Mouse (Mus musculus) CH12.LX (cell line): ENCODE measurements at regions not wholly inside any gene's neighbourhood (a gene's known extent, or its start where the extent isn't known, plus 50 kb on each side); places are given as distances from the start of the nearest gene placed in this dataset.

Experiments used
- DNase-seq: peaks from one replicate; pipeline ENCODE4 v3.0.0-alpha.2; 2013; ENCODE audit errors: extremely low read depth
- H3K27ac ChIP-seq: 2 replicates; pipeline ENCODE4 v1.5.1; 2012; ENCODE audit warnings: low read depth, mild to moderate bottlenecking, control low read depth, moderate library complexity; ENCODE audit not compliant: insufficient read depth
- H3K27me3 ChIP-seq: replicated peaks from 2 replicates; pipeline ENCODE3; 2012; ENCODE audit warnings: inconsistent platforms
- H3K36me3 ChIP-seq, 2 experiments: replicated peaks in 1 of 2; 2 replicates each; pipeline versions ENCODE3 to v1.6.1; 2012; ENCODE audit warnings: inconsistent platforms in 1 of 2, low read length in 1 of 2, mild to moderate bottlenecking in 1 of 2, mixed read lengths in 1 of 2, moderate library complexity in 1 of 2; ENCODE audit not compliant: control insufficient read depth in 1 of 2, insufficient read depth in 1 of 2
- H3K4me1 ChIP-seq, 2 experiments: 2 replicates each; pipeline ENCODE4 v1.6.1; 2012; ENCODE audit warnings: inconsistent platforms in 1 of 2, moderate library complexity in 1 of 2; ENCODE audit not compliant: insufficient read depth in 2 of 2, control insufficient read depth in 1 of 2
- H3K4me2 ChIP-seq: 2 replicates; pipeline ENCODE4 v1.6.1; 2012; ENCODE audit warnings: low read depth, mild to moderate bottlenecking, control low read depth; ENCODE audit not compliant: poor library complexity, insufficient read depth, severe bottlenecking
- H3K4me3 ChIP-seq, 3 experiments: fragments of 150-350 bp in 1 of 3; sonication (generic) in 1 of 3; replicated peaks in 1 of 3; 2 replicates each; pipeline versions ENCODE3 to v1.5.1; 2011 to 2012; ENCODE audit warnings: low read depth in 2 of 3, low read length in 2 of 3, mild to moderate bottlenecking in 2 of 3, moderate library complexity in 2 of 3, control low read depth in 1 of 3, improper control_type of control experiment in 1 of 3, inconsistent platforms in 1 of 3, mixed read lengths in 1 of 3; ENCODE audit not compliant: poor library complexity in 1 of 3
- H3K79me2 ChIP-seq: replicated peaks from 2 replicates; pipeline ENCODE4 v1.6.1; 2012; ENCODE audit warnings: mild to moderate bottlenecking, moderate library complexity; ENCODE audit not compliant: control insufficient read depth, poor library complexity, insufficient read depth, severe bottlenecking; ENCODE audit errors: extremely low read depth
- H3K9ac ChIP-seq: 2 replicates; pipeline ENCODE4 v1.6.1; 2012; ENCODE audit warnings: low read depth, mild to moderate bottlenecking, control low read depth, moderate library complexity; ENCODE audit not compliant: insufficient read depth
- H3K9me3 ChIP-seq: replicated peaks from 2 replicates; pipeline ENCODE3; 2012; ENCODE audit warnings: low read length, inconsistent platforms, mixed read lengths
- BHLHE40 ChIP-seq: IDR thresholded peaks from 2 replicates; pipeline ENCODE4 v1.6.1; 2011; ENCODE audit warnings: mild to moderate bottlenecking, low read depth, low read length, improper control_type of control experiment
- CHD1 ChIP-seq: IDR thresholded peaks from 2 replicates; pipeline ENCODE4 v1.6.1; 2012; ENCODE audit warnings: low read depth, low read length, improper control_type of control experiment, inconsistent platforms
- ELF1 ChIP-seq: IDR thresholded peaks from 2 replicates; pipeline ENCODE4 v1.6.1; 2014; ENCODE audit warnings: low read depth, mild to moderate bottlenecking, inconsistent platforms, low read length, improper control_type of control experiment
- EP300 ChIP-seq: IDR thresholded peaks from 2 replicates; pipeline ENCODE4 v1.6.1; 2011; ENCODE audit warnings: low read length, improper control_type of control experiment
- HCFC1 ChIP-seq: IDR thresholded peaks from 2 replicates; pipeline ENCODE4 v1.6.1; 2012; ENCODE audit warnings: low read depth, mild to moderate bottlenecking, inconsistent platforms, low read length, improper control_type of control experiment
- IRF4 ChIP-seq: IDR thresholded peaks from 2 replicates; pipeline ENCODE4 v1.6.1; 2014; ENCODE audit warnings: low read depth, mild to moderate bottlenecking, inconsistent platforms, low read length, improper control_type of control experiment
- JUN ChIP-seq: IDR thresholded peaks from 2 replicates; pipeline ENCODE4 v1.6.1; 2011; ENCODE audit warnings: low read depth, mild to moderate bottlenecking, low read length, improper control_type of control experiment, moderate library complexity; ENCODE audit not compliant: insufficient read depth
- KAT2A ChIP-seq: IDR thresholded peaks from 2 replicates; pipeline ENCODE4 v1.6.1; 2012; ENCODE audit warnings: low read length, improper control_type of control experiment, inconsistent platforms; ENCODE audit not compliant: insufficient replicate concordance
- MAX ChIP-seq: IDR thresholded peaks from 2 replicates; pipeline ENCODE4 v1.6.1; 2011; ENCODE audit warnings: low read length, improper control_type of control experiment
- MAZ ChIP-seq: IDR thresholded peaks from 2 replicates; pipeline ENCODE4 v1.6.1; 2012; ENCODE audit warnings: low read depth, mild to moderate bottlenecking, inconsistent platforms, low read length, improper control_type of control experiment, moderate library complexity
- MEF2A ChIP-seq: IDR thresholded peaks from 2 replicates; pipeline ENCODE4 v1.6.1; 2014; ENCODE audit warnings: low read depth, mild to moderate bottlenecking, inconsistent platforms, low read length, improper control_type of control experiment, borderline replicate concordance
- MXI1 ChIP-seq: IDR thresholded peaks from 2 replicates; pipeline ENCODE4 v1.6.1; 2011; ENCODE audit warnings: mild to moderate bottlenecking, low read depth, low read length, improper control_type of control experiment
- MYC ChIP-seq: IDR thresholded peaks from 2 replicates; pipeline ENCODE4 v1.6.1; 2011; ENCODE audit warnings: low read depth, mild to moderate bottlenecking, improper control_type of control experiment, low read length
- NELFE ChIP-seq: IDR thresholded peaks from 2 replicates; pipeline ENCODE4 v1.6.1; 2011; ENCODE audit warnings: low read depth, low read length, improper control_type of control experiment
- NRF1 ChIP-seq: IDR thresholded peaks from 2 replicates; pipeline ENCODE4 v1.6.1; 2014; ENCODE audit warnings: low read depth, mild to moderate bottlenecking, inconsistent platforms, low read length, improper control_type of control experiment, moderate library complexity
- PAX5 ChIP-seq: IDR thresholded peaks from 2 replicates; pipeline ENCODE4 v1.6.1; 2012; ENCODE audit warnings: low read length, inconsistent platforms, mixed read lengths
- POLR2A ChIP-seq: IDR thresholded peaks from 2 replicates; pipeline ENCODE4 v1.6.1; 2011; ENCODE audit warnings: low read depth, mild to moderate bottlenecking, improper control_type of control experiment, low read length
- SIN3A ChIP-seq: IDR thresholded peaks from 2 replicates; pipeline ENCODE4 v1.6.1; 2012; ENCODE audit warnings: low read length, improper control_type of control experiment, inconsistent platforms
- SMC3 ChIP-seq: IDR thresholded peaks from 2 replicates; pipeline ENCODE4 v1.6.1; 2011; ENCODE audit warnings: low read depth, low read length, improper control_type of control experiment
- TBP ChIP-seq: conservative IDR thresholded peaks from 2 replicates; pipeline ENCODE4 v1.6.1; 2011; ENCODE audit warnings: low read depth, low read length, improper control_type of control experiment
- UBTF ChIP-seq: IDR thresholded peaks from 2 replicates; pipeline ENCODE4 v1.6.1; 2012; ENCODE audit warnings: low read depth, mild to moderate bottlenecking, inconsistent platforms, low read length, improper control_type of control experiment, moderate library complexity
- ZC3H11A ChIP-seq: IDR thresholded peaks from 2 replicates; pipeline ENCODE4 v1.6.1; 2012; ENCODE audit warnings: low read depth, mild to moderate bottlenecking, inconsistent platforms, low read length, improper control_type of control experiment
- ZKSCAN1 ChIP-seq: IDR thresholded peaks from 2 replicates; pipeline ENCODE4 v1.6.1; 2012; ENCODE audit warnings: low read depth, inconsistent platforms, low read length, improper control_type of control experiment, borderline replicate concordance
- ZMIZ1 ChIP-seq: IDR thresholded peaks from 2 replicates; pipeline ENCODE4 v1.6.1; 2012; ENCODE audit warnings: low read depth, mild to moderate bottlenecking, inconsistent platforms, low read length, improper control_type of control experiment
- ZNF384 ChIP-seq: IDR thresholded peaks from 2 replicates; pipeline ENCODE4 v1.6.1; 2012; ENCODE audit warnings: low read depth, low read length, improper control_type of control experiment, inconsistent platforms
- dilution Hi-C: fragments of 300-500 bp; cut with MboI; formaldehyde crosslinking; loops from 2 replicates; pipeline ENCODE4 v1.14.3; 2020; ENCODE audit warnings: low sequenced_read_pairs; ENCODE audit not compliant: extremely low pct_unique_long_range_greater_than_20kb, extremely low pct_ligation_motif_present
- in situ Hi-C: fragments of 300-500 bp; cut with MboI; formaldehyde crosslinking; loops from 3 replicates; pipeline ENCODE4 v1.14.3; 2019; ENCODE audit warnings: low sequenced_read_pairs, low pct_ligation_motif_present, low pct_unique_long_range_greater_than_20kb, mixed read lengths

GRCm38 (mm10) chr4:71835737-71836136 is 78.0 kb upstream of the Gm11232 start:
- Histone ChIP-seq H3K9ac (no peak overlapping the region), H3K4me1 (no peaks in the 10 kb centered on the region), H3K36me3 (no peaks in the 10 kb centered on the region), H3K27me3 (no peaks in the 10 kb centered on the region), H3K4me3 (no peak overlapping the region), H3K27ac (no peak overlapping the region), H3K79me2 (no peaks in the 10 kb centered on the region), H3K4me2 (no peak overlapping the region), H3K9me3 (peaks cover 42% of the 10 kb centered on the region)
- in situ Hi-C loops (no loop called here), dilution Hi-C loops (no loop called here)
- no peak for TF ChIP-seq UBTF
- no peak for TF ChIP-seq PAX5
- no peak for TF ChIP-seq ELF1
- TF ChIP-seq BHLHE40, result no peak
- TF ChIP-seq NELFE, result no peak
- TF ChIP-seq HCFC1, result no peak
- no peak for TF ChIP-seq EP300
- TF ChIP-seq MXI1, result no peak
- no peak for TF ChIP-seq ZMIZ1
- no peak for TF ChIP-seq NRF1
- TF ChIP-seq IRF4, result no peak
- no peak for TF ChIP-seq MYC
- no peak for DNase-seq

DNA sequence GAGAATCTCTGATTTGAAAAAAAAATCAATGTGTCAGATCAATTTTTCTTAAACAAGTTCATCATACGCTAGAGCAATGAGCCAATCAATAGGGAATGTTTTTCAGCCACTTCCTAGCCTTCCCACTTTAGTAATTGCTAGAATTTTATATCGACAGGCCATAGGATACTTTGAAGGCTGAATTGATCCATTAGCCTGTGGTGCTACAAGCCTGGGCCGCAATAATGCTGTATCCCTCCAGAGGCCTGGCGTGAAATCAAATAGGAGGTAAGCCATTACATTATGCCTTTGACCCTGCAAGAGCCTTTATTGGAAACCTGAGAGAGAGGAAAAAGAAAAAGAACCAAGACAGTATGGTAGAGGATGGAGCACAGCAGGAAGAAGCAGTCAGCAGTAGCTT is 53.7 kb upstream of the Gm11232 start:
- in situ Hi-C loops, result no loop called here
- dilution Hi-C loops, result no loop called here

GRCm38 (mm10) chr4:71808271-71808670 is 50.5 kb upstream of the Gm11232 start:
- Histone ChIP-seq H3K4me2 (no peak overlapping the region), H3K9me3 (peaks cover 56% of the 10 kb centered on the region), H3K36me3 (no peaks in the 10 kb centered on the region), H3K27ac (no peak overlapping the region), H3K9ac (no peak overlapping the region), H3K4me1 (no peaks in the 10 kb centered on the region), H3K4me3 (no peak overlapping the region), H3K79me2 (no peaks in the 10 kb centered on the region), H3K27me3 (no peaks in the 10 kb centered on the region)
- TF ChIP-seq MEF2A (no peak), UBTF (no peak), TBP (no peak), MAX (no peak), MAZ (no peak), HCFC1 (no peak), ZC3H11A (no peak), ZKSCAN1 (no peak), JUN (no peak), ZNF384 (no peak), PAX5 (no peak), POLR2A (no peak), SIN3A (no peak), KAT2A (no peak), CHD1 (no peak)
- DNase-seq, result no peak
- dilution Hi-C loops (no loop called here), in situ Hi-C loops (no loop called here)

More for the DNA sequence above, 53.7 kb upstream of the Gm11232 start:
- DNase-seq, result no peak
- H3K4me1 ChIP-seq, result no peaks in the 10 kb centered on the region
- no peak overlapping the region for H3K4me3 ChIP-seq
- no peaks in the 10 kb centered on the region for H3K27me3 ChIP-seq
- H3K9ac ChIP-seq, result no peak overlapping the region
- H3K9me3 ChIP-seq, result peaks cover 43% of the 10 kb centered on the region
- H3K27ac ChIP-seq, result no peak overlapping the region
- no peak for TF ChIP-seq ZKSCAN1
- TF ChIP-seq IRF4, result no peak
- no peak for TF ChIP-seq TBP
- no peak for TF ChIP-seq KAT2A
- no peak for TF ChIP-seq SMC3
- no peak for TF ChIP-seq ZNF384
- no peak overlapping the region for H3K4me2 ChIP-seq
- H3K79me2 ChIP-seq, result no peaks in the 10 kb centered on the region
- no peaks in the 10 kb centered on the region for H3K36me3 ChIP-seq
